Mouse (Mus musculus): ENCODE data around the gene Pam. TPM values are rescaled to one million over a fixed set of nuclear protein-coding genes. Genes with fewer than 3 reads are reported as not detected.

The Pam gene
- polyA plus RNA-seq, 1 experiment from 2014 or later = 18.0 TPM

DNA sequence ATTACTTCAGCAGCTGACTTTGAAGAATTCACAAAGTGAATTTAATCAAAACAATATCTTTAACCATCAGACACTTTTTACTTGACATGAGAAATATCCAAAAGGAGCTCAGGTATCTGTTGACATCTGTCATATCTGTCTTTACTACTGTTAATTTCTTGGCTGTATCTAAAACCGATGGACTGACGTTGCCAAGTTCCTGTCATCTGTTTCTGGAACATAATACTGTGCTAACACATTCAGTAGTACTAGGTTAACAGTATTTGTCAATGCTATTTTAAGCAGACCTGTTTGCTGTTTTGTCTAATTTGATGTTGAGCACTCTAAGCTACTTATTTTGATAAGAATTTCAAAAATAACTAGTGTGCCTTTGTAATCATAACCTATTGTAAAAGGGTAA is 307.0 kb downstream of the Pam start:
- no peak overlapping the region for H3K4me3 ChIP-seq (ENCODE audit: low read depth, low read length)
- H3K9ac ChIP-seq (ENCODE audit: low read length) = no peak overlapping the region
- H3K9me3 ChIP-seq (ENCODE audit: control insufficient read depth, low read length) = no peaks in the 10 kb centered on the region
- H3K36me3 ChIP-seq (ENCODE audit: control insufficient read depth, insufficient read depth, low read length) = no peaks in the 10 kb centered on the region
- WGBS = 88% methylated on average over 2 of the region's 2 CpGs
- ATAC-seq (ENCODE audit: insufficient number of reproducible peaks, low FRiP score, low TSS enrichment, low read depth) (no peak), DNase-seq (ENCODE audit: low spot score) (no peak)
- no peak overlapping the region for H3K4me2 ChIP-seq (ENCODE audit: low read depth, severe bottlenecking)
- H3K27ac ChIP-seq (replicated peaks; ENCODE audit: low read depth, low read length) = no peak overlapping the region
- no peaks in the 10 kb centered on the region for H3K4me1 ChIP-seq (ENCODE audit: control insufficient read depth, insufficient read depth, low read length)
- no peaks in the 10 kb centered on the region for H3K27me3 ChIP-seq (ENCODE audit: control insufficient read depth, insufficient read depth, low read length)

DNA sequence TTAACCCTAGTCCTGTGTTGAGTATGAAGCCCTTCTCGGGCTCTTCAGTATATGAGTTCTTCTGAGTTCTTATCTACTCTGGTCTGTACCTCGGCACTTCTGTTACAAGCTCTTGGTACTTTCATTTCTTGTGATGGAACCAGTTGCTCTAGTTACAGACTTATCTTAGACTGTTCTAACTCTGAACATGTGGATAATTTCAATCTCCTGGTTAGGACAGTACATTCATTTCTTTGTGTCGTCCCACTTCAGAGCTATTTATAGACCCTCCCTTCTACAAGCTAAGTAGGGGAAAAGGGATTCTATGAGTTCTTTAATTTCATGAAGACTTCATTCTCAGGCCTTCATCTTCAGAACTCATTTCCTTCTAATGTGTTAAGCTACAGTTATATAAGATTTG is 307.8 kb downstream of the Pam start:
- ATAC-seq (ENCODE audit: insufficient number of reproducible peaks, low FRiP score, low TSS enrichment, low read depth) (no peak), DNase-seq (ENCODE audit: low spot score) (no peak)
- Histone ChIP-seq H3K9ac (ENCODE audit: low read length) (no peak overlapping the region), H3K36me3 (ENCODE audit: control insufficient read depth, insufficient read depth, low read length) (no peaks in the 10 kb centered on the region), H3K27me3 (ENCODE audit: control insufficient read depth, insufficient read depth, low read length) (no peaks in the 10 kb centered on the region), H3K9me3 (ENCODE audit: control insufficient read depth, low read length) (no peaks in the 10 kb centered on the region), H3K4me3 (ENCODE audit: low read depth, low read length) (no peak overlapping the region), H3K4me1 (ENCODE audit: control insufficient read depth, insufficient read depth, low read length) (no peaks in the 10 kb centered on the region), H3K4me2 (ENCODE audit: low read depth, severe bottlenecking) (no peak overlapping the region), H3K27ac (replicated peaks; ENCODE audit: low read depth, low read length) (no peak overlapping the region)
- 90% methylated on average over 3 of the region's 3 CpGs for WGBS

DNA sequence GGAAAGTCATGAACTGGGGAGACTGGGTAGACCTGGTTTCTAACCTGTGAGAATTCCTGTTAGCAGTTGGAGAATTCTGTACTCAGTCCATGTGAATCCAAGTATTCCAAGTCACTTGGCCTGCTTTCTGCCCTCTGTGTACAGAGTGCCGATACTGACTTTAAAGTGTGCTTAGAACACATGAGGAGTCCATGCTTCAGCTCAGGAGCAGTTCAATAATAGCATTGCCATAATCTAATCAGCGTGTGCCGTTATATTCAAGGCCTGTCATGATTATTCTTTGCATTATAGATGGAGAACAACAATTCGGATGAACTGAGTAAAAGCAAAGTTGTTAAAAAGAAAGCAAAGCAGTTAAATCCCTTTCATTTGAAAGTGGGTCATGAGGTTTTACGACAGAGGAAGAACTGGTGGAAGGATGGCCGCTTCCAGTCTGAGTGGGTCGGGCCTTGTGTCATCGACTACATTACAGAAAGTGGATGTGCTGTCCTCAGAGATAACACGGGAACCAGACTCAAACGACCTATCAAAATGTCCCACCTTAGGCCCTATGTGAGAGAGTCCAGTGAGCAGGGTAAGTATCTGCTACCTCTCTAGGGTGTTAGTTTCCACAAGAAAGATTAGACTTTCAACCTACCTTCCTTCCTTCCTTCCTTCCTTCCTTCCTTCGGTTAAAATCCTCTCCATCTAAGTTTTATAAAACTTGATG is 309.6 kb downstream of the Pam start:
- H3K9me3 ChIP-seq (ENCODE audit: control insufficient read depth, low read length) = no peaks in the 10 kb centered on the region
- H3K4me2 ChIP-seq (ENCODE audit: low read depth, severe bottlenecking) = no peak overlapping the region
- H3K4me1 ChIP-seq (ENCODE audit: control insufficient read depth, insufficient read depth, low read length) = no peaks in the 10 kb centered on the region
- no peak overlapping the region for H3K9ac ChIP-seq (ENCODE audit: low read length)
- H3K27ac ChIP-seq (replicated peaks; ENCODE audit: low read depth, low read length) = no peak overlapping the region
- no peak for DNase-seq (ENCODE audit: low spot score)
- 89% methylated on average over 11 of the region's 11 CpGs for WGBS
- no peaks in the 10 kb centered on the region for H3K27me3 ChIP-seq (ENCODE audit: control insufficient read depth, insufficient read depth, low read length)
- ATAC-seq (ENCODE audit: insufficient number of reproducible peaks, low FRiP score, low TSS enrichment, low read depth) = no peak
- no peak overlapping the region for H3K4me3 ChIP-seq (ENCODE audit: low read depth, low read length)
- no peaks in the 10 kb centered on the region for H3K36me3 ChIP-seq (ENCODE audit: control insufficient read depth, insufficient read depth, low read length)

DNA sequence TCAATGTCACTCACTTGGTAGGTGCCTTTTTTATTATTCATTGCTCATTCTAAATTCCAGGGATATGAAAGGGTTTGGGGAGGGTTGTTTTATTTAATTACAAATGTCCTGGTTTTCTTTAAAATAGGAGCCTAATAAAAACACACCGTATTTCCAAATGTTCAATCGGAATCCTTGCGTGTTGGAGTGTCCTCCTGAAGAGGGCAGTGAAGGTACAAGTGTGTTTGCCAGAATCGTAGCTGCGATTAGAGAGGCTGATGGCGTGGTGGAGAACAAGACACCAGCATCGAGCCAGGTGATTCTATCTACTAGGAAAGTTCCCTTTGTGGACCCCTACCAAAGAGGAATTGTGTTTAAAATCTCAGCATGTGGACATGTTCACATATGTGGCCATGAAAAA is 310.5 kb downstream of the Pam start:
- Histone ChIP-seq H3K27ac (replicated peaks; ENCODE audit: low read depth, low read length) (no peak overlapping the region), H3K9me3 (ENCODE audit: control insufficient read depth, low read length) (no peaks in the 10 kb centered on the region), H3K4me2 (ENCODE audit: low read depth, severe bottlenecking) (no peak overlapping the region), H3K4me3 (ENCODE audit: low read depth, low read length) (no peak overlapping the region), H3K4me1 (ENCODE audit: control insufficient read depth, insufficient read depth, low read length) (no peaks in the 10 kb centered on the region), H3K36me3 (ENCODE audit: control insufficient read depth, insufficient read depth, low read length) (no peaks in the 10 kb centered on the region), H3K27me3 (ENCODE audit: control insufficient read depth, insufficient read depth, low read length) (no peaks in the 10 kb centered on the region), H3K9ac (ENCODE audit: low read length) (no peak overlapping the region)
- WGBS = 87% methylated on average over 7 of the region's 7 CpGs
- DNase-seq (ENCODE audit: low spot score) (no peak), ATAC-seq (ENCODE audit: insufficient number of reproducible peaks, low FRiP score, low TSS enrichment, low read depth) (no peak)

DNA sequence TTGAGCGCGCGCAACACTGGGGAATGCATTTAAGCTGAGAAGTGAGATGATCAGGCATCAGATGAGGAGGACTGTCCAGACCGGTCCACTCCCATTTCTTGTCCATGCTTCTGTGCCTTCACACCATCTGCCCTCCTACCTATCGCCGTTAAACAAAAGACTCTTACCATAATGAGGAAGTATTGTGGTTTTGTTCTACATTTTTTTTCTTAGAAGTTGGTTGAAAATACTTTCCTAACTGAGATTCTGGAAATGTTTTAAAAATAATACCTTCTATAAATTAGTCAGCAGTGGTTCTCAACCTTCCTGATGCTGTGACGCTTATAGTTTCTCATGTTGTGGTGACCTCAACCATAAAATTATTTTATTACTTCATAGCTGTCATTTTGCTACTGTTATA is 313.8 kb downstream of the Pam start:
- H3K9ac ChIP-seq (ENCODE audit: low read length) = no peak overlapping the region
- no peaks in the 10 kb centered on the region for H3K9me3 ChIP-seq (ENCODE audit: control insufficient read depth, low read length)
- no peaks in the 10 kb centered on the region for H3K27me3 ChIP-seq (ENCODE audit: control insufficient read depth, insufficient read depth, low read length)
- no peak for ATAC-seq (ENCODE audit: insufficient number of reproducible peaks, low FRiP score, low TSS enrichment, low read depth)
- no peak overlapping the region for H3K4me3 ChIP-seq (ENCODE audit: low read depth, low read length)
- H3K27ac ChIP-seq (replicated peaks; ENCODE audit: low read depth, low read length) = no peak overlapping the region
- 98% methylated on average over 7 of the region's 7 CpGs for WGBS
- H3K36me3 ChIP-seq (ENCODE audit: control insufficient read depth, insufficient read depth, low read length) = no peaks in the 10 kb centered on the region
- no peak overlapping the region for H3K4me2 ChIP-seq (ENCODE audit: low read depth, severe bottlenecking)
- no peak for DNase-seq (ENCODE audit: low spot score)
- H3K4me1 ChIP-seq (ENCODE audit: control insufficient read depth, insufficient read depth, low read length) = no peaks in the 10 kb centered on the region

DNA sequence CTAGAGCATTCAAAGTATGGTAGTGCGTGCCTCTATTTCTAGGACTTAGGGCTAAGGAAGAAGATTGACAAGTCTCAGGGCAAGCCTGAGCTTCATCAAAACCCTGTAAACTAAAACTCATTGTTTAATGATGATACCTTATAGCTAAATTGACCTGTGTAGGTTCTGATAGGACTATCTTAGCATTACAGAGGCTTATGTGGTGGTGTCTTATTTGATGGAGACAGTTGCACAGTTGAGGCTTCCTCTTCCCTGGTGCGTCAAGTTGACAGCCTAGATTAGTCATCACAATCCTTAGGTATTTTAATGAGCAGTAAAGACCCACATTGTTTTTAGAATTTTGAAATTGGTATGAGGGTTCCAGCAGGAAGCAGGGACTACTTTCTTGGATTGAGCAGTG is 321.5 kb downstream of the Pam start:
- WGBS = 94% methylated on average over 2 of the region's 2 CpGs

DNA sequence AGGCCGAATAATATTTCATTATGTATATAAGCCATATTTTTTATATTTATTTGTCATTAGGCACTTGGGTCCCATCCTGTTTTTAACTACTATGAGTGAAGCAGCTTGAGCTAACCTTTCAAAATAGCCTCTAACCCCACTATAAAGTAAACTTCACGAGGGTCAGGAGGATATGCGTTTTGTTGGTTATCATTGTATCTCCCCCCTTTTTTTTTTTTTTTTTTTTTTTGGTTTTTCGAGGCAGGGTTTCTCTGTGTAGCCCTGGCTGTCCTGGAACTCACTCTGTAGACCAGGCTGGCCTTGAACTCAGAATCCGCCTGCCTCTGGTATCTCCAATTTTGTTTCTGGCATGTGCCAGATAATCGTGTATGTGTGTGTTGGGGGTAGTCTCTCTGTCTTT is 322.1 kb downstream of the Pam start:
- no peak overlapping the region for H3K4me2 ChIP-seq (ENCODE audit: low read depth, severe bottlenecking)
- no peak overlapping the region for H3K4me3 ChIP-seq (ENCODE audit: low read depth, low read length)
- DNase-seq (ENCODE audit: low spot score) (no peak), ATAC-seq (ENCODE audit: insufficient number of reproducible peaks, low FRiP score, low TSS enrichment, low read depth) (no peak)
- H3K9me3 ChIP-seq (ENCODE audit: control insufficient read depth, low read length) = no peaks in the 10 kb centered on the region
- H3K36me3 ChIP-seq (ENCODE audit: control insufficient read depth, insufficient read depth, low read length) = no peaks in the 10 kb centered on the region
- 87% methylated on average over 6 of the region's 6 CpGs for WGBS
- H3K4me1 ChIP-seq (ENCODE audit: control insufficient read depth, insufficient read depth, low read length) = no peaks in the 10 kb centered on the region
- no peak overlapping the region for H3K27ac ChIP-seq (replicated peaks; ENCODE audit: low read depth, low read length)
- no peak overlapping the region for H3K9ac ChIP-seq (ENCODE audit: low read length)
- H3K27me3 ChIP-seq (ENCODE audit: control insufficient read depth, insufficient read depth, low read length) = no peaks in the 10 kb centered on the region

More for the DNA sequence above, 321.5 kb downstream of the Pam start:
- Histone ChIP-seq H3K4me3 (ENCODE audit: low read depth, low read length) (no peak overlapping the region), H3K36me3 (ENCODE audit: control insufficient read depth, insufficient read depth, low read length) (no peaks in the 10 kb centered on the region), H3K9me3 (ENCODE audit: control insufficient read depth, low read length) (no peaks in the 10 kb centered on the region), H3K4me1 (ENCODE audit: control insufficient read depth, insufficient read depth, low read length) (no peaks in the 10 kb centered on the region), H3K27me3 (ENCODE audit: control insufficient read depth, insufficient read depth, low read length) (no peaks in the 10 kb centered on the region), H3K27ac (replicated peaks; ENCODE audit: low read depth, low read length) (no peak overlapping the region), H3K4me2 (ENCODE audit: low read depth, severe bottlenecking) (no peak overlapping the region), H3K9ac (ENCODE audit: low read length) (no peak overlapping the region)
- DNase-seq (ENCODE audit: low spot score) = no peak
- no peak for ATAC-seq (ENCODE audit: insufficient number of reproducible peaks, low FRiP score, low TSS enrichment, low read depth)

DNA sequence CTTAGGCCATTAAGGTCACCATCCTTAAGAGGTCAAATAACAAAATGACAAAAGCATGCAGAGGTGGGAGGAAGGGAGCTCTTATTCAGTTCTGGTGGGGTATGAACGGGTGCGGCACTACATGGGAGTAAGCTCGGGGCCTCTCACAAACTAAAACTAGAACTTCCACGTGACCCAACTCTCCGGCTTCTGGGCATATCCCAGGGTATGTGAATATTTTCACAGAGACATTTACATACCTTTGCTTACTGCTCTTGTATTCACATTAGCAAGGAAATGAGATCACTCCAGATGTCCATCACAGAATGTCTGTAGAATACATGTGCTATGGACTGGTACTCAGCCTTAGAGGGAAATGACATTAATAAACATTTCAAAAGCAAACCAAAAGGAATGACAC is 323.7 kb downstream of the Pam start:
- no peaks in the 10 kb centered on the region for H3K4me1 ChIP-seq (ENCODE audit: control insufficient read depth, insufficient read depth, low read length)
- ATAC-seq (ENCODE audit: insufficient number of reproducible peaks, low FRiP score, low TSS enrichment, low read depth) (no peak), DNase-seq (ENCODE audit: low spot score) (no peak)
- no peaks in the 10 kb centered on the region for H3K27me3 ChIP-seq (ENCODE audit: control insufficient read depth, insufficient read depth, low read length)
- H3K9ac ChIP-seq (ENCODE audit: low read length) = no peak overlapping the region
- H3K36me3 ChIP-seq (ENCODE audit: control insufficient read depth, insufficient read depth, low read length) = no peaks in the 10 kb centered on the region
- no peak overlapping the region for H3K4me2 ChIP-seq (ENCODE audit: low read depth, severe bottlenecking)
- 91% methylated on average over 5 of the region's 5 CpGs for WGBS
- H3K27ac ChIP-seq (replicated peaks; ENCODE audit: low read depth, low read length) = no peak overlapping the region
- H3K9me3 ChIP-seq (ENCODE audit: control insufficient read depth, low read length) = no peaks in the 10 kb centered on the region
- H3K4me3 ChIP-seq (ENCODE audit: low read depth, low read length) = no peak overlapping the region

DNA sequence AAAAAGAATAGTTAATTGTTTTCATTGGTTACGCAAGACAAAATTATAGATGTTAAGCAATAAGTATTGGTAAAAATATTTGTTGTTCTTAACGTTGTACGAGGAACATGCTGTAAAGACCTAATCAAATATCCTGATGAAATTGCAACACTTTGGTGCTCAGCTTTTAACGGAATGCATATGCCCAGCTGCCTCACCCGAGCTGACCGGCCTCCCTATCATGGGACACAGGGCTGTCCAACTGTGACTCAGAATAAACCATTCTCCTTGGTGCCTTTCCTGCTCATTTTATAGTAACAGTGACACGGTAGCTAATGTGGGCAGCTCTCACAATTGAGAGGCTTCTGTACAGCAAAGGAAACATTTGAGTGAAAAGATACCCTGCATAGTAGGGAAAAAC is 324.3 kb downstream of the Pam start:
- WGBS = 66% methylated on average over 7 of the region's 7 CpGs
- no peak overlapping the region for H3K4me3 ChIP-seq (ENCODE audit: low read depth, low read length)
- no peak overlapping the region for H3K27ac ChIP-seq (replicated peaks; ENCODE audit: low read depth, low read length)
- no peaks in the 10 kb centered on the region for H3K27me3 ChIP-seq (ENCODE audit: control insufficient read depth, insufficient read depth, low read length)
- no peak overlapping the region for H3K4me2 ChIP-seq (ENCODE audit: low read depth, severe bottlenecking)
- no peaks in the 10 kb centered on the region for H3K9me3 ChIP-seq (ENCODE audit: control insufficient read depth, low read length)
- no peaks in the 10 kb centered on the region for H3K36me3 ChIP-seq (ENCODE audit: control insufficient read depth, insufficient read depth, low read length)
- ATAC-seq (ENCODE audit: insufficient number of reproducible peaks, low FRiP score, low TSS enrichment, low read depth) = no peak
- H3K4me1 ChIP-seq (ENCODE audit: control insufficient read depth, insufficient read depth, low read length) = no peaks in the 10 kb centered on the region
- no peak for DNase-seq (ENCODE audit: low spot score)
- no peak overlapping the region for H3K9ac ChIP-seq (ENCODE audit: low read length)
